Mouse (Mus musculus) B cell, adult 2 months (primary cell): ENCODE results near the gene Trp73.

ENCODE experiments used
- DNase-seq, 2 experiments: peaks; one replicate each; pipeline ENCODE4 v3.0.0; 2022

Gene Trp73

GRCm38 (mm10) chr4:154028066-154028465 is 111.9 kb downstream of the Trp73 start:
- no peak for DNase-seq

GRCm38 (mm10) chr4:154026441-154026761 is 113.6 kb downstream of the Trp73 start:
- DNase-seq = no peak

DNA sequence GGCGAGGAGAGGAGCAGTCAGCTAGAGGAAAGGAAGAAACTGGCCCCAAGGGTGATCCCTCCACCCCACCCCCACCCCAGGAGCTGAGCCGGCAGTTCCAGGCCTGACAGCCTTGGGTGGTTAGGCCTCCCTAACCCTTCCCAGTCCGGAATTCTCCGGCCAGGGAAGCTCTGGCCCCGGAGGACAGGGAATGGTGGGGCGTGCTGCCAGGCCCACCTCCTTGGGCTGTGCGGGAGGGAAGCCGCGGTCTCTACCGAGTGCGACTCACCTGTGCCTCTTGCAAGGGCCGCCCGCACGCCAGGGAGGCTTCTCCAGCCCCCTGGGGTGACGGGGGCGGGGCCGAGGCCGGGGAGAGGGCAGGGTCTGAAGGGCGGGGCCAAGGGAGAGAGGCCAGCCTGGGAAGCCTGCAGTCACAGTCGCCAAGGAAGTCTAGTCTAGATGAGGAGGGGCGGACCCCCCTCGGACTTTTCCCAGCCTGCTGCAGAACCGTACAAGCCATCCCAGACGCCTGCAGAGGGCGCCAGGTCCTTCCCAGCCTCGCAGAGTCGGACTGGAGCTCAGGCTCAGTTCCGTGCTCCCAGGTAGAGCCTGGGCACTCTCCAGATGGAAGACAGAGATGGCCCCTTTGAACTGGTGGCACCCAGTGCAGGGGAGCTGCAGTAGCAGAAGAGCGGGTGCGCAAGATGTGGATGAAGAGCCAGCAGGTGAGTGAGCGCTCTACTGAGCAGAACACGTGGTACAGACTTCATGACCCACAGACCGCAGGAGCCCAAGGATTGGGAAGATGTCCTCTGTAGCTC is 114.2 kb downstream of the Trp73 start, which contains the start of gene Smim1:
Smim1 (minus strand) TSS at position 590 of the 800 bp plus-strand sequence.
- peak in 1 of 2 experiments; percentile 7 for DNase-seq

- DNase-seq = no peak
Measured at GRCm38 (mm10) chr4:154024729-154025521, 115.1 kb downstream of the Trp73 start.

DNA sequence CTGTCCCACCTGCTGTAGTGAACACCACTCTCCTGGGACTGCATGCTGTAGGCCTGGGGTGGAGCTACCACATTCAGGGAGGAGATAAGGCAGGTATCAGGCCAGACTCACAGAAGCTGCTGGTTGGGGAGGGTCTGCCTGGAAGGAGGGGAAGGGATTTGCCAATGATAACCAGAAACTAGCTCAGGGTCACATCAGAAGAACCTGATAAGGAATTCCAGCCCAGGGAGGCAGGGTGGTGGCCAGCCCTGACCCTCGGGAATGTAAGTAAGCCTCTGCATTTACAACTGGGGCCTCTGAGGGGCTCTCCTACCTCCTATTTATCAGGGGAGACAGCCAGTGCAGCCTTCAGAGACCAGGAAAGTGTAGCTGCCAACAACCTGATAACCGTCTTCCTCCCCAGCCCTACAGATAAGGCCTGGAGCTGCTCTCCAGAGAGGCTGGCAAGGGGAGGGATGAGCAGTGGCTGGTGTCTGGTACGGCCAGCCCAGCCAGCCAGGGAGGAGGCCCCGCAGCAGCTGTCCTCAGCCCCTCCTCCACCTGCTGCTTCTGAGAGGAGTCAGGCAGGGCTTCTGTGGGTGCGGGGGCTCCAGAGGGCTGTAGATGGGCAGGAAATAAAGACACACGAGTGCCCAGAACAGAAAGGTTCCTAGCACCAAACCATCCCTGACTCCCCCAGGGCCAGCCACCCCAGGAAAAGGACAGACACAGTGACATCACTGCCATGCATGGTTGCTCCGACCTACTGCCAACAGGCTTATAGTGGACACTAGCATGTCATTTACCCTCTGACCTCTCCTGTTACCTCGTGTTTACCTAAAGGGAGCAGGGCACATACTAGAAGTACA is 116.0 kb downstream of the Trp73 start:
- DNase-seq = no peak

- no peak for DNase-seq
Measured at GRCm38 (mm10) chr4:154022844-154023243, 117.2 kb downstream of the Trp73 start.

- DNase-seq = no peak
Measured at GRCm38 (mm10) chr4:154022407-154022806, 117.6 kb downstream of the Trp73 start.

GRCm38 (mm10) chr4:154021432-154021831 is 118.6 kb downstream of the Trp73 start:
- DNase-seq = no peak

GRCm38 (mm10) chr4:154019571-154019970 is 120.4 kb downstream of the Trp73 start:
- DNase-seq = peak; percentile 52 to 55

GRCm38 (mm10) chr4:154015476-154015875 is 124.5 kb downstream of the Trp73 start:
- DNase-seq = no peak

GRCm38 (mm10) chr4:154012132-154012882 is 127.7 kb downstream of the Trp73 start:
- peak; percentile 20 to 24 for DNase-seq

DNA sequence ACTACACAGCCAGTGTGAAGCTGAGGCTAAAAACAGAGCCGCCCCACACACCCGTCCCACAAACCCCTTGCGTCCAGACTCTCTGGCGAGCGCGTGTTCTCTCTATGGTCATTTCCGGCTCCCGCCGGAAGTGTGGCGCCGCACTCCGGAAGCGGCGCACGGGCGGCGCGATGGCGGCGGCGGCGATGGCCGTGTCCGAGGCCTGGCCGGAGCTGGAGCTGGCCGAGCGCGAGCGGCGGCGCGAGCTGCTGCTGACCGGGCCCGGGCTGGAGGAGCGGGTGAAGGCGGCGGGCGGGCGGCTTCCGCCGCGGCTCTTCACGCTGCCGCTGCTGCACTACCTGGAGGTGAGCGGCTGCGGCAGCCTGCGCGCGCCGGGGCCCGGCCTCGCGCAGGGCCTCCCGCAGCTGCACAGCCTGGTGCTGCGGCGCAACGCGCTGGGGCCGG is 128.3 kb downstream of the Trp73 start, which contains the start of gene Lrrc47:
Lrrc47 (plus strand) TSS at position 86 of the 444 bp plus-strand sequence.
- peak; percentile 66 to 75 for DNase-seq

GRCm38 (mm10) chr4:154010907-154011645 is 128.9 kb downstream of the Trp73 start:
- DNase-seq = no peak

- DNase-seq = no peak
Measured at GRCm38 (mm10) chr4:154007759-154008158, 132.2 kb downstream of the Trp73 start.

GRCm38 (mm10) chr4:154006264-154006663 is 133.7 kb downstream of the Trp73 start:
- DNase-seq = no peak
